Mouse (Mus musculus) forelimb bud, embryonic 11.5 days (tissue): ENCODE data around the gene Lyzl6.

Source experiments
- DNase-seq: peaks from one replicate; pipeline ENCODE4 v3.0.0-alpha.2; 2012; ENCODE audit warnings: low read depth, low spot score

Gene Lyzl6

DNA sequence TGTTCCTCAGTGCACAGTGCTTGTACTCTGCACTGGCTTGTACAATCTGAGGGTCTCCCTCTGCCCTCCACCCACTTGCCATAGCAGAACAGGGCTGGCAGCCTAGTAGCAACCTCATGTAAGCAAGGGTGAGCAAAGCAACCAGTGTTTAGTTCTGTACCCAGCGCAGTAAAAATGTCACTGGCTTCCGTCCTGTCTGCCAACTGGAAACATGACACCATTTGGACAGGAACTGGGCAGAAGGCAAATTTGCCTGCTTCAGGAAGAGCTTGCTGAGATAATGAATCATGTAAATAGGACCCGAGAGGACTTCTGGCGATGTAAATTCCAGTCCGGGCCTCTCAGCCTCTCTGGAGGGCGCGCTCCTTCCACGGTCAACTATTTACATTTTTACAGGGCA is 7.0 kb upstream of the Lyzl6 start:
- DNase-seq = no peak

DNA sequence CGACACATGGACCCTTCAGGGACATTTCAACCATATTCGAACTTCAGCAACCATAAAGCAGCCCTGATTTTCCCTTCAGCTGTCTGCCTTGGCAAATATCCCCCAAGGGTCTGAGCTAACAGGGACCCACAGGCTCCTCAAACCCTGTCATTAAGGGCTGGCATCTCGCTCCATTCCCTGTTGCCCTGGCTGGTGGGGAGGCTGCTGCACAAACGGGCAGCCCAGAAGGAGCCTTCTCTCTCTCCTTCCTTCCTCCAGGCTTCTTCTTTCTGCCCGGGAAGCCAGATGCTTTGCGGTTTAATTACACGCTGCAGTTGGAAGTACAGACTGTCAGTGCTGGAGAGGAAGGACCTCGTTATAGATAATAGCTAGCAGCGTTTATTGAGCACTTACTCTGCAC is 4.5 kb upstream of the Lyzl6 start:
- no peak for DNase-seq

DNA sequence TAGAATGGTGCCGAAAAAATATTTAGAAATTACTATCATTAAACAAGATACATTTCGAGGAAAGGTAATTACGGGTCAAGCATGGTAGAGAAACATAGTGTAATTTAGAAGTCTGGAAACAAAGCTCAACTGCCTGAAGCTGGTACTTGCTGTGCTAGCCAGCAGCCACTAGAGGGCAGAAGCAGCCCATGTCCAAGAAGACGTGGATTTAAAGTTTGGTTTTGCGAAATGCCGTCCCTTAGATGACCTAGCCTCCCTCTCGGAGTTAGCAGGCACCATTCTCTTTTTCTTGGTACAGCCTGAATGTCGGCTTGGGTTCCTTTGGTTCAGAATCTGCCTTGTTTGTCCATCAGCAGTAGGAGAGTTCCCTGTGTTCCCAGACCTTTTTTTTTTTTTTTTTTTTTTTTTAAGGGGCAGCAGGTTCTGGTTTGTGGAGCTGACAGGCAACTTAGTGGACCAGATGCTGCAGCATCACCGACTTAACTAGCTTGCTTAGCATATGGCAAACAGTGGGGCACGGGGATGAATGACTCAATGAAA is 787 bp upstream of the Lyzl6 start:
- DNase-seq = peak; percentile 80

DNA sequence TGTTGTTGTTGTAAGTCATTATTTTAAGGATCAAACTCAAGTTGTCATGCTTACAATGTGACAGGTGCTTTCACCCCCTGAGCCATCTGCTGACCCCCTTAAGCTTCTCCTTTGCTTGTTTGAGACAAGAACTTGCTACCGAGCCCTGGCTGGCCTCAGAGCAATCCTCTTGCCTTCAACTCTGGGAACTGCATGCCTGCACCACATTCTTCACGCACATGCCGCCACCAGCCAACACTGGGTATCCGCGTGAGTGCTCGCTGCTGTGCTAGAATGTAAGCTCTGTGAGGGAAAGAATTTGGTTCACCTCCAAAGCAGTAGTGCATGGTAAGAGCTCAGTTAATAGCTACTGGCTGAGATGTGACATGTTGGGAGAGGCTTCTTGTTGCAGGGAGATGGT is 2.4 kb downstream of the Lyzl6 start:
- no peak for DNase-seq

DNA sequence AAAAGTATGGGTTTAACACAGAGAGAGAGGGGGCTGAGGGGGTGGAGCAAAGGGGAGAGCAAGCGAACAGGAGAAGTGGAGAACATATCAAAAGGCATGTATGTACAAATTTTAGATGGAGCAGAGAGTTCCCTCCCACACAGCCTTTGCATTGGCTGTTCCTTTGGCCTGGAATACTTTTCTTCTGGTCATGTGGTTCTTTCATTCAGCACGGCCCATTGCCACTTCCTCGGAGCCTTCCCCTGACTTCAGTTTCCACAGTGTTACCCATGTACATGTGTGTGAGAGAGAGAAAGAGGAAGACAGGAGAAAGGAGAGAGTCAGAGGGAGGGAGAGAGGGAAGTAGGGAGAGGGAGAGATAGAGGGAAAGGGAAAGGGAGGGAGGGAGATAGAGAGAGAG is 3.2 kb downstream of the Lyzl6 start:
- DNase-seq = no peak

DNA sequence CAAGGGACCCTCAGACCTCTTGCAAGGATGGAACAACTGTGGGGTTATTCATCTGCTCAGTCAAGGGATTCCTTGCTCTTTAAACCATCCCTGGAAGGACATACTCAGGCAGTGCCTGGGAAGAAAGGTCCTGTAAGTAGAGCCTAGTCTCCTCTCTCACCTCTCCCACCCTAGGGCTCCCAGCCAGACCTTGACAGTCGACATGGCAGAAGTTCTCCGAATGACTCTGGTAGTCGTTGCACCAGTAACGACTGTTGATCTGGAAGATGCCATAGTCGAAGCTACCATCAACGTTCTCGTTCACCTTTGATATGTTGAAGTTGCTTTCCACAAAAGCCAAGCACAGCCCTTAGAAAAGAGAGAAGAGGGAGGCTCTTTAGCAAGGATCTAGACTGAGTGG is 3.9 kb downstream of the Lyzl6 start:
- DNase-seq = no peak

DNA sequence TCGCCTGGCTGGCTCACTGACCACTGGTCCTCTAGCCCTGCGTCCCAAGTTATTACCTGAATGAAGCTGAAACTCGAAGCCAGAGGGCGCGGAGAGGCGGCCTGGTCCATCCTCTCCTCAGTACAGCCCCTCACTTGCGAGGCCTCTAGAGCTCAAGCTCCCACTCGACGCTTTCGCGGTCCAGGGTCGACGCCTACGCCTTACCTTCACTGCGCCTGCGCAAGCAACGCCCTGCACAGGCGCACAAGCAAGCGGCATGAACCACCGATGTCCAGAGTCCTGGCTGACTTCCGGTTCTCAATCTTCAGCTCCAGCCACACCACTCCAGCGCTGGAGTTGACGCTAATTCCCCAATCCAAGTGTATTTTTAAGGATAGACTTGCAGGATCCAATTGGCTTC is 11.2 kb downstream of the Lyzl6 start:
- no peak for DNase-seq

DNA sequence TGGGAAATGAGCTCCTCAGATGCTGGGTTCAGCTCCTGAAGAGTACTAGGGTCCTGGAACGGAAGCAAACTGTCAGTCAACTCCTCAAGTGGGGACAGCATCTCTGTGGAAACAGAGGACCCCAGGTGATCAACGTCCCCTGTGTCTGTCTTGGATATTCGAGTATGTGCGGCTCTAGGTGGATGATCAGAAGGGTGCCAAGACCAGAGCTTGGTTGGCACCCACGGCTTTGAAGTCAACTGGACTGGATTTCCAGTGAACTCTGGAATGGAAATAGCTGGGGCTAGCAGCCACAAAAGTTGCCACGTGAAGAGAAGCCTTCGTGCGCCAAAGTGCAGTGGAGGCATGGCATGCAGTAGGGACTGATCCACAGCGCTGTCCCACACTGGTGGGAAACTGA is 17.6 kb downstream of the Lyzl6 start, which contains the start of gene Gm884:
Gm884 (minus strand) TSS at position 101 of the 400 bp plus-strand sequence.
- no peak for DNase-seq

DNA sequence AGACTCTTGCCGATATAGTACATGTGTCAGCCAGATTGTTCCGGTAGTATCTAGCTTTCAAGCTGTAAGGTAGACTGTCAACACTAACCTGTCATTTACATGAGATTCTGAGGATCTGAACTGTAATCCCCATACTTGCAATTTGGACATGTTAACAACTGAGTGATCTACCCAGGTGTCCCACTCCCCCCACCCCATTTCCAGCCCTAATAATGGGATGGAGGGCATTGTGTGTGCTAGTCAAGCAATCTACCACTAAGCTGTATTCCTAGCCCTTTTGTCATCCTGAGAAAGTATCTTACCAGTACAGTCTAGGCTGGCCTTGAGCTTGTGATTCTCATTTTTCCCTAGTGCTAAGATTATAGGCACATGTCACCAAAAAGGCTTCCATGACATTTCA is 27.9 kb downstream of the Lyzl6 start:
- DNase-seq = no peak

DNA sequence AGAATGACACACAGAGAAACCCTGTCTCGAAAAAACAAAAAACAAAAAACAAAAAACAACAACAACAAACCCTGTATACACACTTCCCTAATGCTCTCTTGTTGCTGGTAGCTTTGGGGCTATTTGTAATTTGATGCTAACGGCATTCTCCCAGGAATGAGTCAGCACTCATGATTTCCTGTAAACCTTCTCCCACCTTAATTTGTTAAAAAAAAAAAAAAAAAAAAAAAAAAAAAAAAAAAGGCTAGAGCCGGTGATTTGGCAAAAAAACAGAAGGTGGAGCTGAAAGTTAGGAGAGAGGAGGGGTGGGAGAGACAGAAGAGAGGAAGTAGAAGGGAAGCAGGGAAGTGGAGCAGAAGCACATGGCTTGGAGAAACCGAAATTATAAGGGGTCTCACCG is 32.1 kb downstream of the Lyzl6 start:
- DNase-seq = peak; percentile 8
